Mouse (Mus musculus) kidney, embryonic 16.5 days (tissue): ENCODE measurements around the gene Scarb1. TPM values are rescaled to one million over a fixed set of nuclear protein-coding genes. Genes with fewer than 3 reads are reported as not detected.

ENCODE experiments used
- ATAC-seq: fragments of 200-750 bp; cut with Nextera tagmentation; 2 replicates; pipeline ENCODE4 v1.8.0; 2017; ENCODE audit warnings: moderate TSS enrichment; ENCODE audit not compliant: low FRiP score, low TSS enrichment
- H3K27ac ChIP-seq: fragments of 300-500 bp; sonication (generic); 2 replicates; pipeline ENCODE4 v1.5.1; 2014; ENCODE audit warnings: low read length
- H3K27me3 ChIP-seq: fragments of 300-500 bp; sonication (generic); 2 replicates; pipeline ENCODE4 v1.6.1; 2014; ENCODE audit warnings: low read length, control low read depth, mixed read lengths; ENCODE audit not compliant: insufficient read depth
- H3K36me3 ChIP-seq: fragments of 300-500 bp; sonication (generic); 2 replicates; pipeline ENCODE4 v1.6.1; 2014; ENCODE audit warnings: low read length, control low read depth, mixed read lengths; ENCODE audit not compliant: insufficient read depth
- H3K4me1 ChIP-seq: fragments of 300-500 bp; sonication (generic); 2 replicates; pipeline ENCODE4 v1.6.1; 2014; ENCODE audit warnings: low read length, control low read depth, mixed read lengths; ENCODE audit not compliant: insufficient read depth
- H3K4me2 ChIP-seq: fragments of 300-500 bp; sonication (generic); replicated peaks from 2 replicates; pipeline ENCODE4 v1.6.1; 2014; ENCODE audit warnings: low read depth, low read length
- H3K4me3 ChIP-seq: fragments of 300-500 bp; sonication (generic); 2 replicates; pipeline ENCODE4 v1.5.1; 2014; ENCODE audit warnings: mild to moderate bottlenecking, low read length
- H3K9ac ChIP-seq: fragments of 300-500 bp; sonication (generic); replicated peaks from 2 replicates; pipeline ENCODE4 v1.6.1; 2014; ENCODE audit warnings: low read length
- H3K9me3 ChIP-seq: fragments of 300-500 bp; sonication (generic); 2 replicates; pipeline ENCODE4 v1.6.1; 2016; ENCODE audit warnings: low read length, control low read depth
- WGBS: fragments of 180-500 bp; shearing (Covaris S2); extraction: QIAGEN DNeasy Blood & Tissue Kit; methylation state at CpG from one replicate; pipeline ENCODE4 v1.1.7; 2014; 5-methylcytosine and 5-hydroxymethylcytosine counted together
- polyA plus RNA-seq: library from polyadenylated mRNA; unstranded; fragments of >200 nt; fragmentation: Nextera tagmentation; extraction: Ambion mirVana; gene quantifications from 2 replicates; pipeline ENCODE4 v1.2.1, GENCODE M21; 2015

Scarb1 gene
- polyA plus RNA-seq, 1 experiment from 2014 or later = 103 TPM

DNA sequence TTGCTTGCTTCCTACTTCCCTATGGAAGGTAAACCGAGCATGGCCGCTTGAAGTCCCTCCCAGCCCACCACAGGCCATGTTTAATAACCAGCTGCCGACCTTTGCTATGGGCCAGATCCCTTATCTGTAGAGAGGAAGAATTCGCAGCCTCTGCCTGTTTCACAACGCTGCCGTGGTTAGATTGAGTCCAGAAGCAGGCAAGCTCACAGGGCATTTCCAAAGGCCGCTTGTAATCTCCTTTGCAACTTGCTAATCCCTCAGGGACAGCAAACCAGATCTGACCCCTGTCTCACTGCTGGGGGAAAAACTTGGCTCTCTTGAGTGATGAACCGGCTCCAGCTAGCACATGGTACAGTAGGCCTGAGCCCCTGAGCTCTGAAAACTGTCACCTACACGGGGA lies 3.9 kb downstream of the Scarb1 start:
- H3K4me3 ChIP-seq = no peak overlapping the region
- 44% methylated on average over 9 of the region's 9 CpGs for WGBS
- H3K27ac ChIP-seq = peak overlapping the region; percentile 30; the same call in 1 of the 2 replicates
- peaks cover 37% of the 10 kb centered on the region for H3K4me1 ChIP-seq
- no peaks in the 10 kb centered on the region for H3K36me3 ChIP-seq
- H3K4me2 ChIP-seq = no peak overlapping the region
- H3K27me3 ChIP-seq = no peaks in the 10 kb centered on the region
- no peak for ATAC-seq
- H3K9ac ChIP-seq = no peak overlapping the region; the same call in 1 of the 2 replicates
- no peaks in the 10 kb centered on the region for H3K9me3 ChIP-seq

- Histone ChIP-seq H3K36me3 (no peaks in the 10 kb centered on the region), H3K9me3 (no peaks in the 10 kb centered on the region), H3K27me3 (no peaks in the 10 kb centered on the region), H3K4me3 (no peak overlapping the region), H3K27ac (peak overlapping the region; percentile 70; the same call in 1 of the 2 replicates), H3K4me1 (peaks cover 33% of the 10 kb centered on the region), H3K4me2 (no peak overlapping the region), H3K9ac (no peak overlapping the region)
- ATAC-seq = no peak
- 82% methylated on average over 6 of the region's 6 CpGs for WGBS
Observed at GRCm38 (mm10) chr5:125333009-125333408, 7.9 kb downstream of the Scarb1 start.

GRCm38 (mm10) chr5:125332333-125332732 lies 8.6 kb downstream of the Scarb1 start:
- H3K27ac ChIP-seq = no peak overlapping the region
- no peaks in the 10 kb centered on the region for H3K9me3 ChIP-seq
- no peak overlapping the region for H3K4me3 ChIP-seq
- no peak overlapping the region; the same call in 1 of the 2 replicates for H3K9ac ChIP-seq
- 83% methylated on average over 4 of the region's 4 CpGs for WGBS
- H3K4me2 ChIP-seq = no peak overlapping the region
- H3K27me3 ChIP-seq = no peaks in the 10 kb centered on the region
- ATAC-seq = no peak
- peaks cover 36% of the 10 kb centered on the region for H3K4me1 ChIP-seq
- H3K36me3 ChIP-seq = no peaks in the 10 kb centered on the region

- Histone ChIP-seq H3K4me3 (no peak overlapping the region), H3K4me2 (no peak overlapping the region), H3K4me1 (peaks cover 31% of the 10 kb centered on the region), H3K9me3 (no peaks in the 10 kb centered on the region), H3K36me3 (no peaks in the 10 kb centered on the region), H3K27ac (no peak overlapping the region), H3K9ac (no peak overlapping the region), H3K27me3 (no peaks in the 10 kb centered on the region)
- 24% methylated on average over 3 of the region's 3 CpGs for WGBS
- no peak for ATAC-seq
Observed at GRCm38 (mm10) chr5:125331811-125332210, 9.1 kb downstream of the Scarb1 start.

- Histone ChIP-seq H3K4me1 (peaks cover 28% of the 10 kb centered on the region), H3K27me3 (no peaks in the 10 kb centered on the region), H3K4me2 (0 out of 2 replicates have a peak overlapping the region, but pooled peaks have one; percentile 1), H3K9me3 (no peaks in the 10 kb centered on the region), H3K36me3 (no peaks in the 10 kb centered on the region), H3K9ac (peak overlapping the region; percentile 51), H3K27ac (peak overlapping the region; percentile 72), H3K4me3 (no peak overlapping the region)
- ATAC-seq = peak; percentile 30; the same call in 1 of the 2 replicates
- WGBS = 31% methylated on average over 3 of the region's 3 CpGs
Observed at GRCm38 (mm10) chr5:125331094-125331493, 9.8 kb downstream of the Scarb1 start.

DNA sequence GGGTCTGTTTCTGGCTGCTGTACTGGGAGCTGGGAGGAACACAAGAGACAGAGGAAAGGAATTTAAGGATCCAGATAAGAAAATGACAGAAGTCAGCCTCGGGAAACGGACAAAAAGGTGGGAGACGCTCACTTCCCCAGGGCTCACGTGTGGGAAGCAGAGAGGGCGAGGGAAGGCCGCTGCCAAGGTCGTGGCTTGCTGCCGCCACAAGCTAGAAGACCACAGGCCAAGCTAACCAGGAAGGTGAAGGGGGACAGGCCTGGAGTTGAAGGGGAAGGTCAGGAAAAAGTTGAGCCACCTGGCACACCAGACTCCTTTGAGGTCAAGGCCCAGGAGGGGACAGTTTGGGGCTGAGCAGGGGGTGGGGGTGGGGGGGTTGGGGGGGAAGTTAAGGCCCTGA lies 10.2 kb downstream of the Scarb1 start:
- Histone ChIP-seq H3K4me1 (peaks cover 32% of the 10 kb centered on the region), H3K27ac (peak overlapping the region; percentile 72; the same call in 1 of the 2 replicates), H3K27me3 (no peaks in the 10 kb centered on the region), H3K9me3 (no peaks in the 10 kb centered on the region), H3K4me2 (no peak overlapping the region), H3K9ac (no peak overlapping the region), H3K4me3 (no peak overlapping the region), H3K36me3 (no peaks in the 10 kb centered on the region)
- no peak for ATAC-seq
- 52% methylated on average over 8 of the region's 8 CpGs for WGBS

GRCm38 (mm10) chr5:125330191-125330590 lies 10.7 kb downstream of the Scarb1 start:
- peaks cover 35% of the 10 kb centered on the region for H3K4me1 ChIP-seq
- 80% methylated on average over 9 of the region's 9 CpGs for WGBS
- H3K27me3 ChIP-seq = no peaks in the 10 kb centered on the region
- H3K27ac ChIP-seq = no peak overlapping the region
- no peaks in the 10 kb centered on the region for H3K9me3 ChIP-seq
- no peak for ATAC-seq
- no peak overlapping the region for H3K4me3 ChIP-seq
- H3K36me3 ChIP-seq = no peaks in the 10 kb centered on the region
- no peak overlapping the region for H3K9ac ChIP-seq
- H3K4me2 ChIP-seq = no peak overlapping the region

GRCm38 (mm10) chr5:125327596-125328385 lies 13.1 kb downstream of the Scarb1 start:
- ATAC-seq = peak; percentile 36; the same call in 1 of the 2 replicates
- Histone ChIP-seq H3K27me3 (no peaks in the 10 kb centered on the region), H3K9ac (peak overlapping the region; percentile 50), H3K4me2 (peak overlapping the region; percentile 50), H3K4me1 (peaks cover 41% of the 10 kb centered on the region), H3K9me3 (no peaks in the 10 kb centered on the region), H3K36me3 (no peaks in the 10 kb centered on the region), H3K27ac (no peak overlapping the region), H3K4me3 (peak overlapping the region; percentile 33)
- 59% methylated on average over 18 of the region's 18 CpGs for WGBS

DNA sequence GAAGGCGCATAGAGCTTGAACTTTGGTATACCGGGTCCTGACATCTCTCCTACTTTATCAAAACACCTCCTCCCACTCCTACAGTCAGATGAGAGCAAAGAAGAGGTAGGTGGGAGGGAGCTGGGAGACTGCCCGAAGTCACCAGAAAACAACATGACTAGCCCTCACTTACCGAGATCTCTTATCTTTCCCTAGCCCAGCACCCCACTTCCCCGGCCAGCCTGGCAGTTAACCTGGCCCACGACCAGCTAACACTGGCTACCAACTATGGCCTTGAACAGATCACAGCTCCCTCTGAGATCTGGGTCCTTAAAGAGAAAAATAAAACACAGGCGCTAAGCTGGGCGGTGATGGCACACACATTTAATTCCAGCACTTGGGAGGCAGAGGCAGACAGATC lies 14.5 kb downstream of the Scarb1 start:
- WGBS = 63% methylated on average over 8 of the region's 8 CpGs

GRCm38 (mm10) chr5:125325931-125326330 lies 15.0 kb downstream of the Scarb1 start:
- WGBS = 43% methylated on average over 11 of the region's 11 CpGs
- H3K4me2 ChIP-seq = no peak overlapping the region
- no peaks in the 10 kb centered on the region for H3K36me3 ChIP-seq

More for the DNA sequence above, 14.5 kb downstream of the Scarb1 start:
- Histone ChIP-seq H3K27ac (no peak overlapping the region), H3K9ac (no peak overlapping the region), H3K4me2 (no peak overlapping the region), H3K4me1 (peaks cover 28% of the 10 kb centered on the region), H3K36me3 (no peaks in the 10 kb centered on the region), H3K27me3 (no peaks in the 10 kb centered on the region), H3K9me3 (no peaks in the 10 kb centered on the region), H3K4me3 (no peak overlapping the region)
- no peak for ATAC-seq

More at GRCm38 (mm10) chr5:125325931-125326330, 15.0 kb downstream of the Scarb1 start:
- no peak for ATAC-seq
- Histone ChIP-seq H3K4me3 (no peak overlapping the region), H3K9ac (no peak overlapping the region), H3K27ac (no peak overlapping the region), H3K4me1 (peaks cover 24% of the 10 kb centered on the region), H3K27me3 (no peaks in the 10 kb centered on the region), H3K9me3 (no peaks in the 10 kb centered on the region)
